Mouse (Mus musculus) liver, embryonic 14.5 days (tissue): ENCODE data around the gene Bmp8a. TPM values are rescaled to one million over a fixed set of nuclear protein-coding genes. Genes with fewer than 3 reads are reported as not detected.
A peak's percentile ranks its signal among the peaks of the same experiment; 100 is the strongest.

Experiments used
- ATAC-seq: fragments of 200-750 bp; cut with Nextera tagmentation; 2 replicates; pipeline ENCODE4 v1.8.0; 2017; ENCODE audit warnings: moderate number of reproducible peaks, mild to moderate bottlenecking, moderate library complexity; ENCODE audit not compliant: insufficient read depth
- DNase-seq, 3 experiments: peaks; one replicate each; pipeline ENCODE4 v3.0.0-alpha.2; 2012 to 2013; ENCODE audit warnings: low read depth in 3 of 3, low spot score in 3 of 3
- H3K27ac ChIP-seq: fragments of 300-500 bp; sonication (generic); 2 replicates; pipeline ENCODE4 v1.5.1; 2014; ENCODE audit warnings: moderate library complexity, mild to moderate bottlenecking, control low read depth, inconsistent platforms
- H3K27me3 ChIP-seq: fragments of 300-500 bp; sonication (generic); 2 replicates; pipeline ENCODE4 v1.6.1; 2014; ENCODE audit warnings: mild to moderate bottlenecking, low read length, moderate library complexity; ENCODE audit not compliant: control insufficient read depth, insufficient read depth
- H3K36me3 ChIP-seq: fragments of 300-500 bp; sonication (generic); replicated peaks from 2 replicates; pipeline ENCODE4 v1.6.1; 2014; ENCODE audit warnings: low read depth; ENCODE audit not compliant: control insufficient read depth, insufficient read depth
- H3K4me1 ChIP-seq, 2 experiments: fragments of 200-500 bp in 1 of 2; fragments of 300-500 bp in 1 of 2; sonication (generic) in 1 of 2; replicated peaks; 2 replicates each; pipeline ENCODE4 v1.6.1; 2012 to 2014; ENCODE audit warnings: antibody characterized with exemption in 1 of 2, inconsistent platforms in 1 of 2, low read length in 1 of 2; ENCODE audit not compliant: control insufficient read depth in 2 of 2, insufficient read depth in 2 of 2
- H3K4me2 ChIP-seq: fragments of 300-500 bp; sonication (generic); 2 replicates; pipeline ENCODE4 v1.6.1; 2014; ENCODE audit warnings: low read depth, mild to moderate bottlenecking, control low read depth, moderate library complexity
- H3K4me3 ChIP-seq, 2 experiments: fragments of 200-500 bp in 1 of 2; fragments of 300-500 bp in 1 of 2; sonication (generic) in 1 of 2; 2 replicates each; pipeline ENCODE4 v1.5.1; 2012 to 2014; ENCODE audit warnings: low read depth in 2 of 2, low read length in 2 of 2, mild to moderate bottlenecking in 2 of 2, control low read depth in 1 of 2, inconsistent platforms in 1 of 2, moderate library complexity in 1 of 2; ENCODE audit not compliant: insufficient read depth in 1 of 2
- H3K9ac ChIP-seq: fragments of 300-500 bp; sonication (generic); replicated peaks from 2 replicates; pipeline ENCODE4 v1.6.1; 2014; ENCODE audit warnings: mild to moderate bottlenecking, control low read depth, moderate library complexity
- H3K9me3 ChIP-seq: fragments of 300-500 bp; sonication (generic); 2 replicates; pipeline ENCODE4 v1.6.1; 2016; ENCODE audit warnings: low read length, mixed read lengths; ENCODE audit not compliant: control insufficient read depth
- CTCF ChIP-seq: IDR thresholded peaks from 2 replicates; pipeline ENCODE4 v1.5.1; 2016; ENCODE audit warnings: antibody characterized with exemption, low read depth, control low read depth
- EP300 ChIP-seq: IDR thresholded peaks from 2 replicates; pipeline ENCODE4 v1.6.1; 2016; ENCODE audit warnings: antibody characterized with exemption, low read depth
- WGBS: fragments of 180-500 bp; shearing (Covaris S2); extraction: QIAGEN DNeasy Blood & Tissue Kit; methylation state at CpG from one replicate; pipeline ENCODE4 v1.1.7; 2014; ENCODE audit not compliant: insufficient replicate concordance; 5-methylcytosine and 5-hydroxymethylcytosine counted together
- polyA plus RNA-seq, 2 experiments: library from polyadenylated mRNA; depleted of rRNA in 1 of 2; stranded (reverse) in 1 of 2; unstranded in 1 of 2; fragments of >200 nt; fragmentation: Nextera tagmentation in 1 of 2; extraction: Ambion mirVana in 1 of 2; gene quantifications; 2 replicates each; pipeline versions ENCODE4 v1.2.1 to v1.2.3; 2012 to 2014

Gene Bmp8a
- polyA plus RNA-seq, 2 experiments, result 0.08 TPM; not detected in 1

DNA sequence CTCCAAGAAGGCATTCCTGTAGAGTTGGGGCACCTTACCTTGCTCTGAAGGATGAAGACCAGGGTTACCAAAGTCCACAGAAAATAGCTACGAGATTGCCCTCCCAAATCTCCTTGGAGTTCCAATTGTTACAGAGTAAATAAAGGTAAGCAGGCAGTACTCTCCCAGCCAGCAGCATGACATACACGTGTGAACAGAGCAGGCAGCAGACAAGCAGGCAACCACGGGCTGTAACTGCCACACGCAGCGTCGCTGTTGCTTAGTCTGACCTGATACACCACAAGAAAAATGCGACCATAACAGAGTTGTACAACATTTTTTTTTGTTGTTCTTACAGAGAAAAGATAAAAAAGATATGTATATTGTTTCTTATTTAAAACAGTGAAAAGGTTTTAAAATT, 15.6 kb upstream of the Bmp8a start:
- peaks cover 11% of the 10 kb centered on the region for H3K36me3 ChIP-seq
- ATAC-seq, result no peak
- WGBS, result 76% methylated on average over 7 of the region's 7 CpGs

DNA sequence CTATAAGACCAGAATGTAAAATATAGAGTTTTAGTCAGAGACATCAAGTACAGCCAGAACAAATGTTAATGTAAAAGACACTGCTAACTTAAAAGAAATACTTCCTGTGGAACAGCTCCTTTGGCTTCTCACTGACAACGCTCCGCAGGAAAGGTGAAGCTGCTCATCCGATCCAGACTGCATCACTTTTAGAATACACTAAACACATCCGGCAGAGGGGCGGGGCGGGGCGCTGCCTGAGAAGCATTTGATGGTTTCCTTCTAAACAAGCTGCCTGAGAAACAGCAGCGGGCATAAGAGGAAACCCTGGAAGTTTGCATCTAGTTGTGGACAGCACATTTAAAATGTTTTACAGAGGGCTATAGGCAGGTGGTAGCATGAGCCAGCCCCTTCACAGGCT, 12.9 kb upstream of the Bmp8a start:
- Histone ChIP-seq H3K4me2 (no peak overlapping the region), H3K27ac (no peak overlapping the region), H3K27me3 (no peaks in the 10 kb centered on the region), H3K9me3 (no peaks in the 10 kb centered on the region), H3K9ac (no peak overlapping the region), H3K36me3 (peaks cover 13% of the 10 kb centered on the region), H3K4me1 (no peaks in the 10 kb centered on the region), H3K4me3 (no peak overlapping the region)
- TF ChIP-seq EP300, result no peak
- no peak for TF ChIP-seq CTCF
- DNase-seq (no peak), ATAC-seq (no peak)
- 82% methylated on average over 8 of the region's 8 CpGs for WGBS

More for the DNA sequence above, 15.6 kb upstream of the Bmp8a start:
- DNase-seq, result no peak
- no peak overlapping the region for H3K4me2 ChIP-seq
- H3K27me3 ChIP-seq, result no peaks in the 10 kb centered on the region
- no peaks in the 10 kb centered on the region for H3K4me1 ChIP-seq
- no peak overlapping the region for H3K9ac ChIP-seq
- no peak overlapping the region for H3K4me3 ChIP-seq
- H3K27ac ChIP-seq, result no peak overlapping the region
- no peaks in the 10 kb centered on the region for H3K9me3 ChIP-seq
- TF ChIP-seq EP300, result no peak
- no peak for TF ChIP-seq CTCF

DNA sequence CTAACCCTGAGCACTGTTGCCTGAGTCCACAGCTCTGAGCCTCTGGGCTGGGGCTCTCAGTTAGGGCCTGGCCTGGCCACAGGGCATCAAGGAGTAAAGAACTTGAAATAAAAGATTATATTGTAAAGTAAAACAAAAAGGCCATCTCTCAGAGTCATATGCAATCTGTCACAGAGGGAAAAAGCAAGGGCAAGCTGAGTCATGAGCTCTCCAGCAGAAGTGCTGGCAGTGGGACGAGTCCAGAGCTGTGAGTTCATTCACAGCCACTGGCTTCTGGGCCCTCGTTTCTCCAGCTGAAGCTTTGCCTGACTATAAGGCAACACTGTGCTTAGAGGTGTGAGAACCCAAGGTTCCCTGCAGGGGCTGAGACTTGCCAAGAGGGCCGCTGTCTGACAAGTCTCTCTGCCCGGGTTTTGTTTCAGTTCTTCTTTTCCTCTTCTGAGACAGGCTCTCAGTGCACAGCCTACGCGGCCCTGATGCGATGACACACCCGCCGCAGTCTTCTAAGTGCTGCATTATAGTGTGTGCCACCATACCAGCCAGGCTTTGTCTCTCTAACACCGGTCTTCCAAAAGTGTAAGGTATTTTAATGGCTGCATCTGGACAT, 10.3 kb upstream of the Bmp8a start:
- H3K4me1 ChIP-seq, result no peaks in the 10 kb centered on the region
- H3K4me3 ChIP-seq, result no peak overlapping the region
- H3K27ac ChIP-seq, result no peak overlapping the region
- no peaks in the 10 kb centered on the region for H3K27me3 ChIP-seq
- ATAC-seq, result no peak
- H3K9ac ChIP-seq, result no peak overlapping the region
- TF ChIP-seq CTCF, result no peak
- no peak for TF ChIP-seq EP300
- 71% methylated on average over 10 of the region's 10 CpGs for WGBS
- H3K9me3 ChIP-seq, result no peaks in the 10 kb centered on the region
- no peak for DNase-seq
- H3K4me2 ChIP-seq, result no peak overlapping the region
- peaks cover 10% of the 10 kb centered on the region for H3K36me3 ChIP-seq

DNA sequence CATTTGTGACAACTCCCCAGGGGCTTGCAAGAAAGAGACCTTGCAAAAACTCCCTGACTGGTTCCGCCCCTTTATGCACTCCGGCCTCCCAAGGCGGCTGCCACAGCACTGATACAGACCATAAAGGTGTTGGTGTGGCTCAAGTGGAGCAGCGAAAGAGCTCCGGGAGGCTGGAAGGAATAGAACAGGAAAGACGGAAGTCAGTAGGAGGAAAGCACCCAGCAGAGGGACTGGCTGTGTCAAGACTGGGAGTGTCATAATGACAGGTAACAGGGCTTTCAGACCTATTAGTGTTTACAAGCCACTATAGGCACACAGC, 378 bp upstream of the Bmp8a start:
- ATAC-seq (peak; percentile 8; the same call in 1 of the 2 replicates), DNase-seq (peak in 1 of 3 experiments; percentile 6)
- H3K4me3 ChIP-seq, result peak overlapping the region; percentile 45 to 60
- H3K9me3 ChIP-seq, result no peaks in the 10 kb centered on the region
- TF ChIP-seq CTCF (no peak), EP300 (no peak)
- peaks cover 0 to 3% of the 10 kb centered on the region in 2 experiments; a peak in 1 of 4 replicates for H3K4me1 ChIP-seq
- H3K36me3 ChIP-seq, result no peaks in the 10 kb centered on the region
- H3K27ac ChIP-seq, result no peak overlapping the region
- peaks cover 29% of the 10 kb centered on the region for H3K27me3 ChIP-seq
- H3K9ac ChIP-seq, result no peak overlapping the region
- peak overlapping the region; percentile 83 for H3K4me2 ChIP-seq
- WGBS, result 3% methylated on average over 6 of the region's 6 CpGs

DNA sequence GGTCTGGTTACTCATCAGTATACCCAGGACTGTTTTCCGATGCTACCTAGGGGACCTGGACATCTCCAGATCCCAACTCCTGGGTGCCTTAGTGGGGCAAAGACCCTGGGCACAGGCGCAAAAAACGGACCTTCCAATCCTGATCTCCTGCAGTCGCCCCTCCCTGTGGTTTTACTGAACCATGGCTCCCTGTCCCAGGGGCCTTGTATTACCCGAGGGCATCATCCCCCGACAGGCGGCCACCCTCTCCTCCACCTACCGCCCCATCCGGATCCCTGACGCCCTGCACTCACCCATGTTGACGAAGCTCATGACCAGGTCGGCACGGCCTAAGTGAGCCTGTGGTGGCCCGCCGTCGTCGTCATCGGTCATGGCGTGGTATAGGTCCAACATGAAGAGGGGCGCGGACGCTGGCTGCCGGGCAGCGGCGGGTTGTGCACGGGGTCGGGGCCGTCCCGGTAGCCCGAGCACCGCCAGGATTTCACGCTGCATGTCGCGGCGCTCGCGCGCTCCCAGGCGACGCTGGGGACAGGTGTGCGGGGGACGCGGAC, 886 bp downstream of the Bmp8a start:
- 4% methylated on average over 43 of the region's 43 CpGs for WGBS
- no peak for DNase-seq
- no peak for TF ChIP-seq CTCF
- H3K9me3 ChIP-seq, result no peaks in the 10 kb centered on the region
- H3K4me1 ChIP-seq, result peaks cover 0 to 3% of the 10 kb centered on the region in 2 experiments; a peak in 1 of 4 replicates
- no peak overlapping the region for H3K27ac ChIP-seq
- peaks cover 29% of the 10 kb centered on the region for H3K27me3 ChIP-seq
- peak; percentile 19; the same call in 1 of the 2 replicates for ATAC-seq
- no peaks in the 10 kb centered on the region for H3K36me3 ChIP-seq
- H3K9ac ChIP-seq, result no peak overlapping the region
- peak overlapping the region; percentile 83 for H3K4me2 ChIP-seq
- H3K4me3 ChIP-seq, result peak overlapping the region; percentile 45 to 60
